Mouse (Mus musculus): Measurements from ENCODE around the gene Bmp2. TPM values are rescaled to one million over a fixed set of nuclear protein-coding genes. Genes with fewer than 3 reads are reported as not detected.
A peak's percentile ranks its signal among the peaks of the same experiment; 100 is the strongest.

Bmp2 gene
- polyA plus RNA-seq, 1 experiment from 2014 or later = 3.6 TPM

DNA sequence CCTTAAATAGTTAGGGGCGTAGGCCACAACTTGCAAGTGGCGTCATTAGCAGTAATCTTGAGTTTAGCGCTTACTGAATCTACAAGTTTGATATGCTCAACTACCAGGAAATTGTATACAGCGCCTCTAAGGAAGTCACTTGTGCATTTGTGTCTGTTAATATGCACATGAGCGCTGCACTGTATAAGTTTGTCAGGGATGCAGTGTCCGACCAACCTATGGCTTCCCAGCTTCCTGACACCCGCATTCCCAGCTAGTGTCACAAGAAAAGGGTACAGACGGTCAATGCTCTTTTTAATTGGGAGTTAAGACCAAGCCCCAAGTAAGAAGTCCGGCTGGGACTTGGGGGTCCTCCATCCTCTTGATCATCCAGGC, 1.9 kb downstream of the Bmp2 start:
- peak overlapping the region; percentile 62 for H3K9ac ChIP-seq (ENCODE audit: low read depth, low read length)
- peak overlapping the region; percentile 96 for H3K4me2 ChIP-seq (ENCODE audit: low read length)
- no peaks in the 10 kb centered on the region for H3K36me3 ChIP-seq (ENCODE audit: control insufficient read depth, insufficient read depth, low read length)
- no peak for ATAC-seq
- no peak overlapping the region for H3K27ac ChIP-seq (ENCODE audit: low read length)
- no peaks in the 10 kb centered on the region for H3K9me3 ChIP-seq (replicated peaks; ENCODE audit: control insufficient read depth, low read length, poor library complexity, severe bottlenecking)
- peak overlapping the region; percentile 73 for H3K4me3 ChIP-seq (ENCODE audit: low read depth, low read length)
- peaks cover 29% of the 10 kb centered on the region for H3K27me3 ChIP-seq (ENCODE audit: control insufficient read depth, insufficient read depth, low read depth, low read length)
- H3K4me1 ChIP-seq (ENCODE audit: control insufficient read depth, insufficient read depth, low read length) = peaks cover 10% of the 10 kb centered on the region; the same call in 1 of the 2 replicates
- 37% methylated on average over 9 of the region's 9 CpGs for WGBS

DNA sequence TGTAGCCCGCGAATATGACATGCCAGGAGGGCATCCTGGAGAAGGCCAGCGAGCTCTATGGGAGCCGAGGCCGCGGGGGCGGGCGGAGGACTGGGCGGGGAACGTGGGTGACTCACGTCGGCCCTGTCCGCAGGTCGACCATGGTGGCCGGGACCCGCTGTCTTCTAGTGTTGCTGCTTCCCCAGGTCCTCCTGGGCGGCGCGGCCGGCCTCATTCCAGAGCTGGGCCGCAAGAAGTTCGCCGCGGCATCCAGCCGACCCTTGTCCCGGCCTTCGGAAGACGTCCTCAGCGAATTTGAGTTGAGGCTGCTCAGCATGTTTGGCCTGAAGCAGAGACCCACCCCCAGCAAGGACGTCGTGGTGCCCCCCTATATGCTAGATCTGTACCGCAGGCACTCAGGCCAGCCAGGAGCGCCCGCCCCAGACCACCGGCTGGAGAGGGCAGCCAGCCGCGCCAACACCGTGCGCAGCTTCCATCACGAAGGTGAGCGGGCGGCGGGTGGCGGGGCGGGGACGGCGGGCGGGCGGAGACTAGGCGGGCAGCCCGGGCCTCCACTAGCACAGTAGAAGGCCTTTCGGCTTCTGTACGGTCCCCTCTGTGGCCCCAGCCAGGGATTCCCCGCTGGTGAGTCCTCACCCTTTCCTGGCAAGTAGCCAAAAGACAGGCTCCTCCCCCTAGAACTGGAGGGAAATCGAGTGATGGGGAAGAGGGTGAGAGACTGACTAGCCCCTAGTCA, 2.5 kb downstream of the Bmp2 start:
- peaks cover 10% of the 10 kb centered on the region; the same call in 1 of the 2 replicates for H3K4me1 ChIP-seq (ENCODE audit: control insufficient read depth, insufficient read depth, low read length)
- no peak overlapping the region for H3K27ac ChIP-seq (ENCODE audit: low read length)
- peak overlapping the region; percentile 96 for H3K4me2 ChIP-seq (ENCODE audit: low read length)
- H3K36me3 ChIP-seq (ENCODE audit: control insufficient read depth, insufficient read depth, low read length) = no peaks in the 10 kb centered on the region
- H3K9ac ChIP-seq (ENCODE audit: low read depth, low read length) = peak overlapping the region; percentile 62
- WGBS = under 1% methylated on average over 55 of the region's 55 CpGs
- H3K9me3 ChIP-seq (replicated peaks; ENCODE audit: control insufficient read depth, low read length, poor library complexity, severe bottlenecking) = no peaks in the 10 kb centered on the region
- H3K27me3 ChIP-seq (ENCODE audit: control insufficient read depth, insufficient read depth, low read depth, low read length) = peaks cover 26% of the 10 kb centered on the region
- peak overlapping the region; percentile 73 for H3K4me3 ChIP-seq (ENCODE audit: low read depth, low read length)
- peak; percentile 63 for ATAC-seq

DNA sequence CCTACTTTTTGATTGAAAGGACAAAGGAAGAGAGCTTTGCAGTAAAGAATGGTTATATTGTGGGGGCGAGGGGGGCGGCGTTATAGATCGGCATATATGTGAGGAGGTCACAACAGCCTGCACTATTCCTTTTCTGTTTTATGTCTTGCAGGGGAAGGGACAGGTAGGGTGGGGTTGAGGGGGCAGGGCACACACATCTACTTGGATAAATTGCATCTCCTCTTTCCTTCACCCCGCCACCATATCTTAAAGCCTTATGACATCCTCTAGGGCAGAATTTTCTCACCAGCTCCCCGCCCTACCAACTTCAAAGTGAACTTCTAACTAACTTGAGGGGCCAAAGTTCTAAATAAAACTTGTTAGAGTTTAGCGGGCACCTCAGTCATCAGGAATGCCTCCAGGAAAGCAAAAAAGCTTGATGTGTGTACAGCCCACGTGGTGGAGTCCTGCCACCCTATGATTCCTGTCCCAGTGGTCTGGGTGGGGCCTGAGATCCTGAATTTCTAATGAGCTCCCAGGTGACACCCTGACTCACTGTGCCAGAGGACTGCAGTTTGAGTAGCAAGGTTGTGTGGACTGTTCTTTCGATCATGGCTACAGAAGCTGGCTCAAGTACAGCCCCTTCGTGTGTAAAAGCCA, 12.4 kb downstream of the Bmp2 start:
- no peaks in the 10 kb centered on the region for H3K36me3 ChIP-seq (ENCODE audit: control insufficient read depth, insufficient read depth, low read length)
- no peak overlapping the region for H3K4me3 ChIP-seq (ENCODE audit: low read depth, low read length)
- no peak overlapping the region for H3K27ac ChIP-seq (ENCODE audit: low read length)
- WGBS = 80% methylated on average over 10 of the region's 10 CpGs
- H3K4me1 ChIP-seq (ENCODE audit: control insufficient read depth, insufficient read depth, low read length) = no peaks in the 10 kb centered on the region
- no peak for ATAC-seq
- no peak overlapping the region for H3K9ac ChIP-seq (ENCODE audit: low read depth, low read length)
- H3K27me3 ChIP-seq (ENCODE audit: control insufficient read depth, insufficient read depth, low read depth, low read length) = no peaks in the 10 kb centered on the region
- H3K9me3 ChIP-seq (replicated peaks; ENCODE audit: control insufficient read depth, low read length, poor library complexity, severe bottlenecking) = no peaks in the 10 kb centered on the region
- no peak overlapping the region for H3K4me2 ChIP-seq (ENCODE audit: low read length)

DNA sequence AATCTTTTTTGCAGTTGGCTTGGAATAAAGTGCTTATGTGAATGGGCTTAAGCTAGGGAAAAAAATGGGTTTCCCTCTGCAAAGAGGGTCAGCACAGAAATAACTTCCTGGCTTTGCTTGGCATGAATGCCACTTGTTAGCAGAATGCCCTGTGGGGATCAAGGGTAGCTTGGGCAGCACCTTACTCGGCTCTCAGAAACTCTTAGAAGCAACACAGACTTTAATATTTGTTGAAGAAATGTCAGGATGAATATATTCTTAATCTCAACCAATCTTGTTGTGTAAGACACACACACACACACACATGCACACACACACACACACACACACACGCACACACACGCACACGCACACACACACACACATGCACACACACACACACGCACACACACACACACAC, 13.5 kb downstream of the Bmp2 start:
- Histone ChIP-seq H3K9ac (ENCODE audit: low read depth, low read length) (no peak overlapping the region), H3K4me1 (ENCODE audit: control insufficient read depth, insufficient read depth, low read length) (no peaks in the 10 kb centered on the region), H3K4me3 (ENCODE audit: low read depth, low read length) (no peak overlapping the region), H3K27me3 (ENCODE audit: control insufficient read depth, insufficient read depth, low read depth, low read length) (no peaks in the 10 kb centered on the region), H3K4me2 (ENCODE audit: low read length) (no peak overlapping the region), H3K36me3 (ENCODE audit: control insufficient read depth, insufficient read depth, low read length) (no peaks in the 10 kb centered on the region), H3K9me3 (replicated peaks; ENCODE audit: control insufficient read depth, low read length, poor library complexity, severe bottlenecking) (no peaks in the 10 kb centered on the region), H3K27ac (ENCODE audit: low read length) (no peak overlapping the region)
- 82% methylated on average over 5 of the region's 5 CpGs for WGBS
- no peak for ATAC-seq

DNA sequence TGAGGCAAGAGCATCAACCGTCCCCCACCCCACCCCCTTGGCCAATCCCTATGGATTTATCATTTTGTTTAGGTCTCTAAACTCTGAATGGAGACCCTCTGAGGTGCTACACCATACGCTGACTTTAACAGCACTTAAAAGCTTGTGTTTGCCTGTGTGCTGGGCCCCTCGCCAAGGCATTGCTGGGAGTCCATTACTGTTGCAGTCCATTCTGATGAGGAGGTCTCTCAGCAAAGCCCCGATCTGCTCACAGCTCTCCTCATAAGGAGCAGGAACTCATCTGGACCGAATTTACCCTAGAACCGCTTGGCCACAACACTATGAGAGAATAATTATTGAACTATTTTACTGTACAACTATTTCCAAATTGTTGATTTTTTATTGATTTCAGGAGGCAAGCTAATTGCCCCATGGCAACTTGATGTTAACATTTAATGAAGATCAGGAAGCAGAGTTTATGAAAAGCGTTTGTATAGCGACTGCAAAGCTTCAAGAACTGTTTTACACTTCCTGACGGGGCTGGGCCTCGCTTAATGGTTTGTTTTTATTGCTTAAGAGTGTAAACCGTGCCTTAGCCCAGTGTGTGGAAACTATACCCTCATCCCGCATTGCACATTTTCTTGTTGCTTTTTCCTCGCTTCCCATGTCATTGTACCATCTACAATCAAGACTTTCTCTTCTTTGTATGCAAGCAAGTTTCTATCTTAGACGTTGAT, 14.2 kb downstream of the Bmp2 start:
- Histone ChIP-seq H3K4me1 (ENCODE audit: control insufficient read depth, insufficient read depth, low read length) (no peaks in the 10 kb centered on the region), H3K27me3 (ENCODE audit: control insufficient read depth, insufficient read depth, low read depth, low read length) (no peaks in the 10 kb centered on the region), H3K9me3 (replicated peaks; ENCODE audit: control insufficient read depth, low read length, poor library complexity, severe bottlenecking) (no peaks in the 10 kb centered on the region), H3K9ac (ENCODE audit: low read depth, low read length) (no peak overlapping the region), H3K27ac (ENCODE audit: low read length) (no peak overlapping the region), H3K4me2 (ENCODE audit: low read length) (no peak overlapping the region), H3K36me3 (ENCODE audit: control insufficient read depth, insufficient read depth, low read length) (no peaks in the 10 kb centered on the region), H3K4me3 (ENCODE audit: low read depth, low read length) (no peak overlapping the region)
- WGBS = 84% methylated on average over 14 of the region's 14 CpGs
- no peak for ATAC-seq

DNA sequence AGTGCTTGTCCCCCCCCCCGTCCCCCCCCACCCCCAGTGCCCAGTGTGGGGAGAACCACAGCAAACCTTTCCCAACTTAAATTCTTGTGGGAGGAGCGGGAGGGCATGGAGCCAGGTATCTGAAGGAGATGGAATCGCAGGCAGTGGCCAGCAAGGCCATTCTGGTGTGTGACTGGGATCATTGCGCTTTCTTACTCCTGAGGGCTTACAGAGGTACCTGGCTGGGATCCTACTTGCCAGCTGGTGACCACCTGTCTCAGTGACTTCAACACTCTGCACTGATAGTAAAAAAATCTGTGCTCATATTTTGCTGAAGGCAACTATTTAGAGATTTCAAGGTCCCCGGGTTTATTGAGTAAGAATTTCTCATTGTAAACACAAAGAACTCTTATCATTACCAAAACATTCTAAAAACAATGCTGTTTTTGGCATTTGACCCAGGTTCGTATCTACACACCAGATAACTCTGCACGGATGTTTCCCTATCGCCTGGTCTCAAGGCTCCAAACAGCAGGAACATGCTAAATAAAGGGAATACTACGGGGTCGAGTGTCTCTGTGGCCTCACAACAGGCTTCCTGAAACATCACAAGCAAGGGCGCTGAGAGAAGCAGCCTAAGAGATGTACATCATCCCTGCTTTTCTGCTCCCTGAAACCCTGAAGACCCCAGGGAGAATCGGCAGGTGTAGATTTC, 39.8 kb downstream of the Bmp2 start:
- H3K27ac ChIP-seq (ENCODE audit: low read length) = no peak overlapping the region
- H3K4me2 ChIP-seq (ENCODE audit: low read length) = no peak overlapping the region
- peaks cover 6% of the 10 kb centered on the region for H3K4me1 ChIP-seq (ENCODE audit: control insufficient read depth, insufficient read depth, low read length)
- no peaks in the 10 kb centered on the region for H3K9me3 ChIP-seq (replicated peaks; ENCODE audit: control insufficient read depth, low read length, poor library complexity, severe bottlenecking)
- H3K27me3 ChIP-seq (ENCODE audit: control insufficient read depth, insufficient read depth, low read depth, low read length) = no peaks in the 10 kb centered on the region
- H3K9ac ChIP-seq (ENCODE audit: low read depth, low read length) = no peak overlapping the region
- 56% methylated on average over 12 of the region's 12 CpGs for WGBS
- no peak overlapping the region for H3K4me3 ChIP-seq (ENCODE audit: low read depth, low read length)
- no peaks in the 10 kb centered on the region for H3K36me3 ChIP-seq (ENCODE audit: control insufficient read depth, insufficient read depth, low read length)
- no peak for ATAC-seq

Small RNA genes within 50 kb of the gene (microRNA-seq; reads per million reads assigned to microRNA genes)
- not detected for gene Mir3090
